Mouse (Mus musculus) embryonic fibroblast, embryonic 13.5 days (primary cell): ENCODE data around the gene Cyp2b19.

Experiments used
- CTCF ChIP-seq: IDR thresholded peaks from 2 replicates; pipeline ENCODE4 v1.5.1; 2011; ENCODE audit warnings: mild to moderate bottlenecking, control low read depth, low read length, moderate library complexity, borderline replicate concordance; ENCODE audit not compliant: insufficient read depth
- POLR2A ChIP-seq: IDR thresholded peaks from 2 replicates; pipeline ENCODE4 v1.6.1; 2011; ENCODE audit warnings: low read depth, mild to moderate bottlenecking, control low read depth, low read length, moderate library complexity

DNA sequence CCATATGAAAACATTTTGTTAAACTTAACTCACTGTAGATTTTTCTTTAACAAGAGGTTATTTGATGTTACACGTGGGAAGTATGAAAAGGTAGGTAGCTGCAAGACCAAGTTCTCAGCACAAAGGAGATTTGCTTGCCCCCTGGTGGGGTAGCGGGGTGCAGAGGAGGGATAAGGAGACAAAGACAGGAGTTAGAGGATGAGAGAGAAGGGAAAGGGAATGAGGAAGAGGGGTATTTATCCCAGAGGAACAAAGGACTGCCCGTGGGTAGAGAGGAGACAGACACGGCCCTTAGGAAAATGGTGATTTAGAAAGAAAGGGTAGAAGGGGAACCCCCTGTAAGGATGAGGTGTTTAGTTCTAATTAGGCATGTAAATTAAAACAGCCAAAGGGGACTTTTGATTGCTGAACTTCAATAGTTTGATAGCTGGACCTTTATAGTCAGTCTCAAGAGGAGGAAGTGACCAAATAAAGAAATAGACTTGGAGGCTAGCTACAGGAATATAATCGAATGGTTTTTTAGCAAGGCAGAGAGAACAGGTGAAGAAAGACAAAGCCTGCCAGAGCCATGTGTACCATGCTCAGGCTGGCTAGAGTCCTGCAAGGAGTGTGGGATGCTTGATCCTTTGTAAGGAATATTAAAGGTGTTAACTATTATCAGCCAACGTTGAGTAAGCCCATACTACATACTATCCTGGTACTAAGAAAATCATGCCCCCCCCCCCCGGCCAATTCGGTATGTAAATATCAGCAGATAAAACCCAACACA lies 24.2 kb downstream of the Cyp2b19 start:
- TF ChIP-seq CTCF (no peak), POLR2A (no peak)
